Mouse (Mus musculus): Measurements from ENCODE around the gene Jag1.

The Jag1 gene

DNA sequence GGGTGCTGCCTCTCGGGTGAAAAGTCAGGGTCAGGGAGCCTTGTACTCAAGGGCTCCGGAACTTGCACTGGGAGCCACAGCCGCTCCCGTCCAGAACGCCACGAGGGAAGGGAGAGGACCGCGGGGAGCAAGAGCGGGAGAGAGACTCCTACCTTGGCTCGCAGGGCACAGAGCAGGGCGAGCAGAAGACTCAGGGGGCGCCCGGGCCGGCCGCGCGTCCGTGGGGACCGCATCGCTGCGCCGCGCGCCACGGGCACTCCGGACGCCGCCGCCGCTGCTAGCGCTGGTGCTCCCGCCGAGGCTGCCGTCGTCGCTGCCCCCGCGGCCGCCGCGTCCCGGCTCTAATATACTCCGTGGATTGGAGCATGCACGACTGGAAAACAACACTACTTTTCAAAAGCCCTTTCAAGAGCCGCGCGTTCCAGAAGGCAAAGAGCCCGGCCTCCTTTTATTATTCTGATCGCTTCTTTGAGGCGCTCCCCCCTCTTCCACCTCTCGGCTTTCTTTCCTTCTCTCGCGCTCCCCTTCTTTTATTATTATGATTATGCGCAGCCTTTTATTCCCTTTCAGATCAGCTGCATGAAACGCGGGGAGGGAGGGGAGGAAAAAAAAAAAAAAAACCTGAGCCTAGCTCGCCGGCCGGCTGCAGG lies at the start of gene Jag1:
Gene Jag1 (minus strand): TSS at position 620 of the 650 bp plus-strand sequence.
- in situ Hi-C loops (cut with MboI, MseI), result no loop called here

DNA sequence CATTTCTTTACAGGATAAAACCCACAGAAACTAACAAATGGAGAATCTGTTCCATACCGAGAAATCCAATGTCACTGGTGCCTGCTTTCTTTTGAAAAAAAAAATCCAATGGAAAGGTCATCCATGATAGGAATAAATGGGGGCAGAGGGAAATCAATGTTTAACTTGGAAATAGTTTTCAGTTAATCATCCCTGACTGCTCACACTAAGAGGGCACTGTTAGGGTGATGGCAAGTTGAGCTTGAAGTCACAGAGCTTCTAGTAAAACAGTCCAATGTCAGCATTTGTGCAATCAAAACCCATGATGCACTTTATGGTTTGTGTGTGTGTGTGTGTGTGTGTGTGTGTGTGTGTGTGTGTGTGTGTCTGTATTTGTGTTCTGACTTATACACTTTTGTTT lies 39.6 kb upstream of the Jag1 start:
- in situ Hi-C loops (cut with MboI, MseI), result no loop called here

DNA sequence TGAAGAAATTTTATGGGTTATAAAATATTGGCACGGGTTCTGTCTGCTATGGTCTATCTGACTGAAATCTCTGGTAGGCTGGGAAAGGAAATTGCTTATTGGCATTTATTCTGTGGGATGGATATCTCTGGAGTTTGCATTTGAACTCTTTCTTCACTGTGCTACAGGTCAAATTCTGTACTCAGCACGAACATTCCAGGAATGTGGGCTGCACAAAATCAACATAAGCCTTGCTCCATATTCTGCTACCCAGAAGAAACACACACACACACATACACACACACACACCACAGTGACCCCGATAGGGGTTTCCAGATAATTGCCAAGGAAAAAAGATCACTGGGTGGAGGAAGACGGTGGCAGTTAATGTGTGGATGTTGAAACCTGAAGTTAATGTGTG lies 37.4 kb upstream of the Jag1 start:
- in situ Hi-C loops (cut with MboI, MseI), result no loop called here

DNA sequence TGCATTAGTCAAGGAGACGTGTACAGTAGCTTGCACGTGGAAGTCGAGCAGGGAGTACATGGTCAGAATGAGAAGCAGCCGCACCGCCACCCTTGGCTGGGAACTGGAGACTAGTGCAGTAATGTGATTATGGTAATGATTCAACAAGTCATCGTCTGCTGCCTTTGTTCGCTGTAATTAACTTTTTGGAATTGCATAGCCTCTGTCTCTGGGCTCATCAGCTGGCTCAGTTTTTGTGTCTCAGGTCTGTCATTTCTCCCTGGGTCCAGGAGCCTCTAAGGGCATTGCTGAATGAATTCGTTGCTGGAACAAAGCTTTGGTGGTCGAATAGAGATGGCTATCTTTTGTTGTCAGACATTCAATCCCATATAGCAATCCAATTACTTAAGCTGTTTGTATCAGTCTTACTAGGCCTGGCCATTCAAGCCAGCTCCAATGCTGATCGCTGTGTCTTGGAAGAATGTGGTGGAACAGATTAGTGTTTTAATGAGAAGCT lies 36.8 kb upstream of the Jag1 start:
- in situ Hi-C loops (cut with MboI, MseI), result no loop called here

DNA sequence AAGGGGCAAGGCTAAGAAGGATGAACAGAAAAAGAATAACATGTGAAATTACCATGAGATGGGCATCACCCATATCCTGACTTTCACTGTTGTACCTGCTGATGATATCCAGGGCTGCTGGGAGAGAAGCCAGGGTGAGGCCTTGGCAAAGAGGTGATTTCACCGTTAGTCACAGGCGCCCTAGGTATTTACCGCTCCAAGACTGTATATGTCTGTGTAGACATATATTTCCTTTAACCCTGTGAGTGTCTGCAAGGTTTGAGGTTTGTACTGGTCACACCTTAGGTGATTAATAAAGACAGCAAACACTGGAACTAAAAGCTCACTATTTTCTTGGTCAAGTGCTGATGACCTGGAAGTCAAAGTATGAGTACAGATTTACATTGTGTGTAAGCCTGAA lies 34.5 kb upstream of the Jag1 start:
- in situ Hi-C loops (cut with MboI, MseI), result no loop called here

DNA sequence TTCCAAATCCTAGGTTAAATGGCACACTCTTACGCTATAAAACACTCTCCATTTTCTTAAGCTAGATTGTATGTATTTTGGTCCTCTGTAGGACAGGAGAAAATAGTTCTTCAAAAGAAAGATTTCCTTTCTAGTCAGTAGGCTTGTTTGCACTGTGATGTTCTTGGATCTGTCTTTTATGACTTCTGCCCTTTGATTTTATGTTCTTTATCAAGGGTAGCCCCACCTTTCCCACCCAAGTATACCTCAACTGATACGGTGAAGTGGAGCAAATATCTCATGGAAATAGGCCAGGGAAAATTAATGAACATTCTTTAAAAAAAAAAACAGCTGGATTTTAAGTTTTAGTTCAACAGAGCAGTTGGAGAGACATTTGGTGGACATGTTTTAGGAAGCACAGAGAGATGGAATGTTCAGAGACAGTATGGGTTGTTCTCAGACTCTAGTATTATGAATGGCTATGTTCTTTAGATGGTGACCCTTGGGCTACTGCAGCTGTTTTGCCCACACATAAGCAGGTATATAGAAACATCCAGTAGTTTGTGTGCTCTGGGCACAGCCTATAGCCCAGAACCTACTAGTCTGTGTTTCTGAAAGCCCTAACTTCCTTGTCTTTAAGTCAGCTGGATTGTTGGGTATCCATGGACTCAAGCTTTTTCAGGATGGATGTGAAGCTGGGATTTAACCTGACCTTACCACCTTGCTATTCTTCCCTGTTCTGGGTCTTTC lies 30.7 kb upstream of the Jag1 start:
- in situ Hi-C loops (cut with MboI, MseI), result no loop called here

DNA sequence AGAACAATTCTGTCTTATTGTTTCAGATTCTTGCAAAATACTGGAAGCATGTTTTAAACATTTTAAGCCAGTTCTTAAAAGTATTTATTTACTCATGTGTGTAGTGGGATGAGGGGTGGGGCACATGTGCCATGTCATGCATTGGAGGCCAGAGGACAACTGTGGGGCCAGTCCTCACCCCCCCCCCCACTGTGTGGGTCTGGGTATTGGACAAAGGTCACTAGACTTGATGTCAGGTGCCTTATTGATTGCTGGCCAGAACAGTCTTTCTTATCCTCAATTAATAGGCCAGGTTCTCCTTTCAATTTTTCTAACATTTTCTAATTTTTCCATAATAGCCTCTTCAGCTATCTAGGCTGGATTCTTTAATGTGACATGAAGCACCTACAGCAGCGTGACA lies 21.6 kb upstream of the Jag1 start:
- in situ Hi-C loops (cut with MboI, MseI), result no loop called here

DNA sequence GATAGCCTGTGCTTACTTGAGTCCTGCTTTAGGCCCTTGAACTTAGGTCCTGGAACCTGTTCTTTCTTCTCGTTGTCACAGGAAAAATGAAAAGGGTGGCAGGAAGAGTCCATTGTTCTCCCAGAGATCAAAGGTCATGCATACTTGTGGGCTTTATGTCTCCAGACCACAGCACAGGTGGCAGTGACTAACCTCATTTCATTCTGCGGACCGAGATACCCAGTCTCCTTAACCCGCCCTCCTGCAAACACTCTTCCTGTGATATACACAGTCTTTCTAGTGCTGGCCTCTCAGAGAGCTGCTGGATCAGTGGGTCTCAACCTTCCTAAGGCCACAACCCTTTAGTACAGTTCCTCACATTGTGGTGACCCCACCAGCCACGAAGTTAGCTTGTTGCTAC lies 17.6 kb upstream of the Jag1 start:
- in situ Hi-C loops (cut with MboI, MseI), result no loop called here

DNA sequence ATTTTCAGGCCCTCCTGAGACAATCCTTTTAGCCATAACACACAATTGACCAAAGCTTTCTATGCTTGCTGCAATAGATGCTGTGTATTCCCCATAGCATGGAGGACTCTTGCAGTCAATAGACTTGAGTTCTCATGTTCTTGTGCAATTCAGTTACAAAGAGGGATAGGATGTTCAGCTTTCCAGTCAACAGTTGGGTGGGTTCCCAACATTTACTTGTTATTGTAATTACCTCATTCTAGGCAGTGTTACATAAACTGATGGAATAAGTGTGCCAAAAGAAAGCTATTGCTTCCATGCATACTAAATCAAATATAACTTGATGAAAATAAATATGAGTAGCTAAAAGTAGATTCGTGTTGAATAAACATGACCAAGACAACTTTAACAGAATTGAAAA lies 8.4 kb upstream of the Jag1 start:
- in situ Hi-C loops (cut with MboI, MseI), result no loop called here

DNA sequence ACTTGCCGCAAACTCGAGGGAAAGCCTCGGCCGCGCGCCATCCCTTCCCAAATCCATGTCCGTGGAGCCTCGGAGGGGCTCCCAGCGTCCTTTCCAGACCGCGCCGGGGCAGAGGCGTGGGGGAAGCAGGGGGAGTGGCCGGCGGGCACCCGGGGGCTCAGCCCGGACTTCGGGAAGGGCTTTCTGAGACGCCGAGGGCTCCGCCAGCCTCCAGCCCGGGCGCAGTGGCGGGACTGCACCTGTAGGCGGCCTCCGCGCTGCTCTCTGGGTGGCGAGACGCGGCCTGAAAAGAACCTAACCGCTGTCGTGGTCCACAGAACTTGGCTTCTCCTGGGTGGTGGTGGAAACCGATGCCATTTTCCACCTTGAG lies 862 bp upstream of the Jag1 start:
- in situ Hi-C loops (cut with MboI, MseI), result no loop called here

DNA sequence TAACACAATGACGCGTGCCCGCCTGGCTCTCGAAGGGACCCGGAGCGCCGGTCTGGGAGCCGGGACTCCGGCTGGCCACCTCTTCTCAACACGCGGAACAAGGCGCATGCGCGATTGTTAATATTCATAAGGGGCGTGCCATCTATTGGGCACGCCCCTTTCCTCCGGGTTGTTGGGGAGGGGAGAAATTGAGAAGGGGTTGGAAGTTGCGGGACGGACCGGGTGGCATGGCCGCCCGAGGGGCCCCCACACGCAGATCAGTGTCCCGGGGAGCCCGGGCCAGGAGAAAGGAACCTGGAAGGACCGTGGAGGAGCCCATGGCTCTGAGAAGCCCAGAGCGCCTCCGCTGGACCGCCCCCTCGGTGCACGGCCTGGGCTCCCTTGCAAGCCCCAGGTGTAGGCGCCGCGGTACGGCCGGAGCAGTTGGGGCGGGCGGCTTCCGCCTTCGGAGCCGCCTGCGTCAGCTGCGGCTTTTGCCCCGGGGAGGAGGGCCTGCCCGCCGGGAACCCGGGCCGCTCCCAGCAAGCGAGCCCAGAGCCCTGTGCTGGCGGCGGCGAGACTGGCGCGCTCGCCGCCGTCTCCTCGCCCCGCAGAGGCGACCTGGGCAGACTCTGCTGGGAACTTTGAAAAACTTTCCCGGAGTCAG lies 354 bp upstream of the Jag1 start:
- in situ Hi-C loops (cut with MboI, MseI), result no loop called here

DNA sequence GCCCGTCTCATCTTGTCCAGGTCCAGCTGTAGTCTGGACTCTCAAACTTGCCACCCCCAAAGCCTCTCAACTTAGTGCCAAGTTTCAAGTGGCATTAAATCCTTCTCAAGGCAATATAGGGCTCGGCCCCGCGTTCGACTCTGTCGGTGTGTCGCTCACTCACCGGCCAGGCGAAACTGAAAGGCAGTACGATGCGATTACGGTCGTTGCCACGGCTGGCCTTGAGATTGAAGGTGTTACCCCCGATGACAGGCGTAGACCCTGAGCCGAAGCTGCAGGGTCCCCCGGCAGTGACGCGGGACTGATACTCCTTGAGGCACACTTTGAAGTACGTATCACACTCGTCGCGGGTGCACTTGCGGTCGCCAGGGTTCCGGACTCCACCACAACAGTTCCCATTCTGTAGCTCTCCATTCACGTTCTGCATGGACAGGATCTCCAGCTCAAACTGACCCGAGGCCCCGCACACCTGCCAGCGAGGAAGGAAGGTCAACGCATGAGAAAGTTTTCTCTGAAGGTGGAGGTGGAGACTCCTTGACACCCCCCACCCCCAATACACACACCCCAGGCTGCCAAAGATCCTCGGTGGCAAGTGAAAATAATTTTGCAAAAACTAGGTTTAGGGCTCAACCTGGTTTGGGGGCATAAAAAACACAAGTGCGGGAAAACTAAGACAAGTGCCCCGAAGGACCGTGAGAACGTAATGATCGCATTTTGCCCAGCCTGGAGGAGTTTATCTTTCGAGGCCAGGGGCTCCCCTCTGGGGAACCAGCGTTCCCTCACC lies 1.0 kb downstream of the Jag1 start:
- in situ Hi-C loops (cut with MboI, MseI), result no loop called here

DNA sequence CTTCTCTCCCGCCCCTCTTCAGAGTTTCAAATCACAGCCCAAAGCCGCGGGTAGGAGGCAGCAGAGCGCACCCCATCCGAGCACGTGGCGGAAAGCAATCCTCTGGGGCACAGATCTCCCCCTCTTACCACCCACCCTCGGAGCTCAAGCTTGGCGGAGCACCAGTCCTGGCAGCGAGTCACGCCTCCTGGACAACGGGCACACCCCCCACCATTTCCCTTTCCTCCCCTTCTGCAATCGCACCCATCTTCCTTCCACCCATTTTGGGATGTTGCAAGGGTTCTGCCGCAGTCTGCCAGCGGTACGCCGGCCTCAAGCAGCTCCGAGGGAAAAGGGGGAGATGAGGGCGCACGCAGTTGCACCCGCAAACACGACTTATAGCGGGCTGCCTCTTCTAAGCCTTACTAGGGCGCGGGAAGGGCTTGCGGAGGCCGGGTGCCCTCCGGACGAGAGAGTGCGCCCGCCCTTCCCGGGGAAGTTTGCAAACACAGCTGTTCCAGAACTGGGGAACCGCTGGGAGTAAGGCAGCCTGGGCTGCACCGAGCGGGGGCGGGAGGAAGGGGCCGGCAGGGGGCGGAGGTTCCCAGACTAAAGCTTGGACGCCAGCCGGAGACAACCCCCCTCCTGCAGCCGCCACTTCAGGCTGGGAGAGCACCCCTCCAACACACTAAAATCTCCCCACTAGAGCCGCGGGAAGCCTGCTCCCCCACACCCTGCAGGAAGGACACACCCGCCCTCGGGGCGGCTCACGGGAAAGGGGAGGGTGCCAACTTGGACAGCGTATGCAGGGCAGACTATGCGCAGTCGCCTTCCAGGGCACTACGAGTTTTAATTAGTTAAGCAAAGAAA lies 2.0 kb downstream of the Jag1 start:
- in situ Hi-C loops (cut with MboI, MseI), result no loop called here

DNA sequence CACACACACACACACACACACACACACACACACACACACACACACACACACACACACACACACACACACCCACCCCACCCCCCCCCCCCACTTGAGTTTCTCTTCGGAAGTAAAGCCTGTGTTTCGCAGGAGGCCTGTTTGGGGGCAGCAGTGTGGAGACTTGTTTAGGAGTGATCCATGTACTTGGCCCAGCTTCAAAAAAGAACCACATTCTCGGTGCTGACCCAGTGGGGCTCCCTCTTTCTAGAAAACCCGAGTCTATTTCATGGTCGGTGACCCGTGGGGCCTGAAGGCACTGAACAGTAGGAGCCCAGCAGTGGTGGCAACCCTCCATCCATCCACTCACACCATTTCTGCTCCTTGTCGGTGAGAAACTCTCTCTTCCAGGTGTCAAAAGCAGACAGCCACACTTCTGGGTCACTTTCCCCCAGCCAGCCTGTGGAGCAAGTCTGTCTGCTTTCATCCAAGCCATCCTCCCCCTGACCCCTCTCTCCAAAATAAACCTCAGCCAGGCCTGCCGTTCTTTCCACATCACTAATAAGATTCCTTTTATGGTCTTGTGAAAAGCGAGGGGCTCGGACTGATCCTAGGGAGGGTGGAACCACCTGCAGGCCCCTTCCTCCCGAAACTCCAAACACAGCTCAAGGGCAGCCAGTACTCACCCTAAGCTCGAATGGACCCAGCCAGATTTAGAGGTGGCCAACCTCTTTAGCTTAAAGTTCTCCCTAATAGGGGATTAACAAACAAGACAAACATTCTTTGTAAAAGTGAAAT lies 3.0 kb downstream of the Jag1 start:
- in situ Hi-C loops (cut with MboI, MseI), result no loop called here

DNA sequence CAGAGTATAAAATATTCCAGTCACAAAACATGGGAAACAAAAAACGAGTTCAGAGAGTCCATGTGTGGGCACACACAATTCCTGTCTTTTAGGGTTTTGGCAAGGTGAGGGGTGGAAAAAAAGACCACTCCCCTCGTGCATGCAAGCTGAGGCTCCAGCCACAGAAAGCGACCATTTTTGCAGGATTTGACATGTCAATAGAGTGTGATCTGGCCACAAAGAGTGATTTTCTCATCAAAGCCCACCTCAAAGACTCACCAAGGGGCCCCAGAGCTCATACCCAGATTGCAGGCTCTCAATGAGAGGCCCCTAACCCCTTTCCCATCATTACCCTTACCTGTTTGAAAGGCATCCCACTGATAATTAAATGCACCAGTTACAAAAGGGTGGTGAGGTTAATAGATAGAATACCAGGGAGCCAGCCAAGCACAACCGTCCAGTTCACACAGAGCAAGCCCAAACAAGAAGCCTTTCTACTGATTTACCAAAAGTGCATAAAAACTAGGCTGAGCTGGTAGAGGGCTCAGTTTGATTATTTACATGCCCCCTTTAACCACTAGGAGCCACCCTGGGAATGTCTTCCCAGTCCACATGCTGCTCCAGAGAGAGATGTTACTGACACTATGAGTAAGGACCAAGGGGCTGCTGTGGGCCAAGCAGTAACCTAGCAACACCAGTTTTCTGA lies 6.1 kb downstream of the Jag1 start:
- in situ Hi-C loops (cut with MboI, MseI), result no loop called here

DNA sequence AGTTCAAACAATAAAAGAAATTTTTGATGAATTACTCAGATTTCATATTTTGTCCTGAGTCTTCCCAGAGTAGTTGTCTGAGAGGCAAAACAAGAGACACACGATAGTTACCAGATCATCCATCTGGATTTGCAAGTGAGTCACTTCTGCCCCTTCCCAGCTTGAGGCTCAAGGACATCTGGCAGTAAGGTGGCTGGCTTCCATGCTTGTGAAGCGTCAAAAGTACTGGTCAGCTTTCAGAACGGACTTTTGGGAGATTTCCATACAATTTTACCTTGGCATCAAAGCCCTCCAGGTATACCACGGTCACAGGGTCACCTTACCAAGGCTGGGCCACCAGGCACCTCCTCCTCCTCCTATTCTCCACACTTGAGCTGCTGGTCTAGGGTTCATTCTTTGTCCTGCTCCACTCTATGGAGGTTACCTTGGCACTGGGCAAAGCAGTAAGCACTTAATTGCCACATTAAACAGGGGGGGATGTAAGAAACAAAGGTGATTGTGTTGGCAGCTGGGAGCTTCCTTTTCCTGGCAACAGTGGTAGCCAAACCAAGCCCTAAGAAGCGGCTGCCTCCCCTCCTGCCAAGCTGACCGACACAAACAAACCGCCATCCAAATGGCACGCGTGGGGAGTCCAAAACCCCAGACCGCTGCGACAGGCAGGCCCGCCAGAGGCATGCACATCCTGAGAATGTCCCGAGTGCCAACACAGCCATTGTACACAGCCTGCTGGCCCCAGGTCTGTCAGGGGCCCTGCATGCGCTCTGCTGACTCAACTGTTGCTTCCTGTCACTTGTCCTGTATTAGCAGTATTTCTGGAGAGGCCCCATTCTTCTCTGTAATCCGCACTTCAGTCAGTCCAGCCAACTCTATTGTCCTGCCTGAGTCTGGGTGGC lies 6.9 kb downstream of the Jag1 start:
- in situ Hi-C loops (cut with MboI, MseI), result no loop called here

DNA sequence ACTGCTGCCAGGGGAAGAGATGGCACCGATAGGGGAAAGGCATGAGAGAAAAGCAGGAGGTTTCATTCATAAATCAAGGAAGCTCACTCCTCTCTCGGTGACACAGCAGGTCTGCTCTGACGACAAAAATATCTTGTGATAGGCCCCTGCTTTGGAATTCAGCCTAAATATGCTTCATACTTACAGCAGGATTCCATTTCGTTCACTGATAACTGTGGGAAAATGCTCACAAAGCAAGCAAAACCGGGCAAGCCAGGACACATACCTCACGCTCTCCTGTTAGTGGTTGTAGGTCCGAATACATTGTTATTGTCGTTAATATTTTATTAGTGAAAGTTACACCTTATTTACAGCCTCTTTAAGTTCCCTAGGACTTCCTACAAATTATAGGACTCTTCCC lies 8.5 kb downstream of the Jag1 start:
- in situ Hi-C loops (cut with MboI, MseI), result no loop called here

DNA sequence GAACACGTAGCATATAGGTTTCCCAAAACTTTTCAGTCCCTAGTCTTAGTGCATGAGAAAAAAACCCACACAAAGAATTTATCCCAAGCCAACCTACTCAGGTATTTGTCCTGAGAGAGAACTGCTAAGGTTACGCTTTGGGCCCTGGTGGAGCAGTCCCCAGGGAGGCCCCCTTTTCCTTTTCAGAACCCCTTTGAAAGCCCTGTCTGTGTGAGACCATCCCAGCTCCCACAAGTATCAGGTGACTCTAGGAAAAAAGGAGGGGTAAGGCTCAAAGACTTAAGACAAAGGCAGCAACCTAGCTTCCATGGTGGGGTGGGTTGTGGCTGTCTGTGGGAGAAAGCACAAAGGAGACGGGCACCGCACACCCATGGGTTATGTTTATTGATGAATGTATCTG lies 9.2 kb downstream of the Jag1 start:
- in situ Hi-C loops (cut with MboI, MseI), result no loop called here

DNA sequence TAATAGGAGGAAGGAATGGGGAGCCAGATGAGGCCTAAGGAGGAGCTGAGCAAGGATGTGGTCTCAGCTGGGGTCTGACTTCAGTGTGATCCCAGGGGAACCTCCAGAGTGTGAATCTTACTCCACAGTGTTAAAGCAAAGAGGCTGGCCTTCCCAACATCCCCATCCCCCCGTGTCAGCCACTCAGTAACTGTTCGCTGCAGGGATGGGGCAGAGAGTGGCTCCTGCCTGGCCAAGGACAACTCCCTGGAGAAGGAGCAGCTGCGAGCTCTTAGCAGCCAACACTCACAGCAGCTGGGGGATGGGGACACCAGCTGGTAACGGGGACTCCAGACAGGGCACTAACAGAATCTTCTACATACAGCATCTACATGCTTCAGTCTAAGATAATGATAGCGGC lies 15.4 kb downstream of the Jag1 start:
- in situ Hi-C loops (cut with MboI, MseI), result no loop called here

Measured in regulatory T cell (primary cell).